Mouse (Mus musculus): Measurements from ENCODE around the gene Trat1.

Gene Trat1

GRCm38 (mm10) chr16:48771971-48772445, at the start of gene Trat1:
Trat1 (minus strand) TSS chr16:48772021.
- no peak for DNase-seq

- DNase-seq, result no peak
Measured at GRCm38 (mm10) chr16:48818524-48818923, 46.7 kb upstream of the Trat1 start.

GRCm38 (mm10) chr16:48816695-48817094, 44.9 kb upstream of the Trat1 start, which contains the start of gene Retnlb:
Retnlb (plus strand) TSS chr16:48816856.
- DNase-seq, result no peak

- no peak for DNase-seq
Measured at GRCm38 (mm10) chr16:48811881-48812436, 40.1 kb upstream of the Trat1 start.

- no peak for DNase-seq
Measured at GRCm38 (mm10) chr16:48809374-48809773, 37.6 kb upstream of the Trat1 start.

GRCm38 (mm10) chr16:48806521-48806920, 34.7 kb upstream of the Trat1 start:
- no peak for DNase-seq

- no peak for DNase-seq
Measured at GRCm38 (mm10) chr16:48805412-48805811, 33.6 kb upstream of the Trat1 start.

- no peak for DNase-seq
Measured at GRCm38 (mm10) chr16:48800906-48801305, 29.1 kb upstream of the Trat1 start.

- no peak for DNase-seq
Measured at GRCm38 (mm10) chr16:48799470-48799869, 27.6 kb upstream of the Trat1 start.

- no peak for DNase-seq
Measured at GRCm38 (mm10) chr16:48798285-48798684, 26.5 kb upstream of the Trat1 start.

- no peak for DNase-seq
Measured at GRCm38 (mm10) chr16:48788704-48789185, 16.9 kb upstream of the Trat1 start.

GRCm38 (mm10) chr16:48786258-48786657, 14.4 kb upstream of the Trat1 start:
- DNase-seq, result no peak

- DNase-seq, result no peak
Measured at GRCm38 (mm10) chr16:48777254-48777653, 5.4 kb upstream of the Trat1 start.

- no peak for DNase-seq
Measured at GRCm38 (mm10) chr16:48769183-48769582, 2.6 kb downstream of the Trat1 start.

- DNase-seq, result no peak
Measured at GRCm38 (mm10) chr16:48760643-48761481, 11.0 kb downstream of the Trat1 start.

GRCm38 (mm10) chr16:48750145-48750827, 21.5 kb downstream of the Trat1 start:
- DNase-seq, result no peak

GRCm38 (mm10) chr16:48745418-48745817, 26.4 kb downstream of the Trat1 start:
- no peak for DNase-seq

- DNase-seq, result no peak
Measured at GRCm38 (mm10) chr16:48745011-48745410, 26.8 kb downstream of the Trat1 start.

GRCm38 (mm10) chr16:48741549-48741948, 30.3 kb downstream of the Trat1 start:
- no peak for DNase-seq

GRCm38 (mm10) chr16:48739974-48740373, 31.8 kb downstream of the Trat1 start:
- no peak for DNase-seq

- DNase-seq, result no peak
Measured at GRCm38 (mm10) chr16:48738429-48738828, 33.4 kb downstream of the Trat1 start.

- no peak for DNase-seq
Measured at GRCm38 (mm10) chr16:48736890-48737289, 34.9 kb downstream of the Trat1 start.

GRCm38 (mm10) chr16:48720259-48720658, 51.6 kb downstream of the Trat1 start:
- no peak for DNase-seq

- DNase-seq, result no peak
Measured at GRCm38 (mm10) chr16:48719679-48720078, 52.1 kb downstream of the Trat1 start.
